Mouse (Mus musculus) heart, embryonic 12.5 days (tissue): ENCODE results near the gene Pnrc2. TPM values are rescaled to one million over a fixed set of nuclear protein-coding genes. Genes with fewer than 3 reads are reported as not detected.
A peak's percentile ranks its signal among the peaks of the same experiment; 100 is the strongest.

Source experiments
- ATAC-seq: fragments of 200-750 bp; cut with Nextera tagmentation; 2 replicates; pipeline ENCODE4 v1.8.0; 2017; ENCODE audit warnings: moderate TSS enrichment, moderate library complexity; ENCODE audit not compliant: insufficient number of reproducible peaks, low FRiP score
- H3K27ac ChIP-seq: fragments of 300-500 bp; sonication (generic); 2 replicates; pipeline ENCODE4 v1.5.1; 2016; ENCODE audit warnings: mild to moderate bottlenecking, moderate library complexity; ENCODE audit not compliant: poor library complexity, severe bottlenecking
- H3K27me3 ChIP-seq: fragments of 300-500 bp; sonication (generic); replicated peaks from 2 replicates; pipeline ENCODE4 v1.6.1; 2016; ENCODE audit warnings: mild to moderate bottlenecking, moderate library complexity
- H3K36me3 ChIP-seq: fragments of 300-500 bp; sonication (generic); 2 replicates; pipeline ENCODE4 v1.6.1; 2016; ENCODE audit warnings: mild to moderate bottlenecking, moderate library complexity
- H3K4me1 ChIP-seq: fragments of 300-500 bp; sonication (generic); replicated peaks from 2 replicates; pipeline ENCODE4 v1.6.1; 2016; ENCODE audit warnings: mild to moderate bottlenecking
- H3K4me2 ChIP-seq: fragments of 300-500 bp; sonication (generic); 2 replicates; pipeline ENCODE4 v1.6.1; 2016; ENCODE audit warnings: mild to moderate bottlenecking, moderate library complexity
- H3K4me3 ChIP-seq: fragments of 300-500 bp; sonication (generic); 2 replicates; pipeline ENCODE4 v1.5.1; 2016; ENCODE audit warnings: mild to moderate bottlenecking
- H3K9ac ChIP-seq: fragments of 300-500 bp; sonication (generic); 2 replicates; pipeline ENCODE4 v1.6.1; 2016; ENCODE audit warnings: mild to moderate bottlenecking, moderate library complexity
- H3K9me3 ChIP-seq: fragments of 300-500 bp; sonication (generic); replicated peaks from 2 replicates; pipeline ENCODE4 v1.6.1; 2016; ENCODE audit warnings: mild to moderate bottlenecking, moderate library complexity
- WGBS: fragments of 180-500 bp; shearing (Covaris S2); methylation state at CpG from one replicate; pipeline ENCODE4 v1.1.7; 2016; 5-methylcytosine and 5-hydroxymethylcytosine counted together
- polyA plus RNA-seq: library from polyadenylated mRNA; unstranded; fragments of >200 nt; fragmentation: Nextera tagmentation; extraction: Ambion mirVana; gene quantifications from 2 replicates; pipeline ENCODE4 v1.2.1, GENCODE M21; 2016

Gene Pnrc2
- polyA plus RNA-seq, 1 experiment from 2014 or later = 124 TPM

GRCm38 (mm10) chr4:135891539-135891938 is 17.9 kb upstream of the Pnrc2 start:
- H3K4me3 ChIP-seq = no peak overlapping the region
- H3K4me2 ChIP-seq = no peak overlapping the region
- WGBS = 90% methylated on average over 2 of the region's 2 CpGs
- H3K9ac ChIP-seq = no peak overlapping the region
- no peak for ATAC-seq
- no peaks in the 10 kb centered on the region; the same call in 1 of the 2 replicates for H3K27me3 ChIP-seq
- H3K4me1 ChIP-seq = peaks cover 15% of the 10 kb centered on the region
- H3K9me3 ChIP-seq = no peaks in the 10 kb centered on the region; the same call in 1 of the 2 replicates
- H3K36me3 ChIP-seq = no peaks in the 10 kb centered on the region
- no peak overlapping the region for H3K27ac ChIP-seq

- no peak overlapping the region for H3K4me3 ChIP-seq
- H3K9ac ChIP-seq = no peak overlapping the region
- H3K27ac ChIP-seq = no peak overlapping the region
- H3K27me3 ChIP-seq = no peaks in the 10 kb centered on the region; the same call in 1 of the 2 replicates
- H3K4me1 ChIP-seq = peaks cover 7% of the 10 kb centered on the region
- no peak overlapping the region for H3K4me2 ChIP-seq
- 4% methylated on average over 4 of the region's 4 CpGs for WGBS
- H3K36me3 ChIP-seq = no peaks in the 10 kb centered on the region
- no peaks in the 10 kb centered on the region; the same call in 1 of the 2 replicates for H3K9me3 ChIP-seq
- ATAC-seq = peak; percentile 68; the same call in 1 of the 2 replicates
Observed at GRCm38 (mm10) chr4:135889884-135890283, 16.2 kb upstream of the Pnrc2 start.

GRCm38 (mm10) chr4:135889146-135889883 is 15.7 kb upstream of the Pnrc2 start:
- no peak for ATAC-seq
- H3K4me2 ChIP-seq = no peak overlapping the region
- WGBS = 74% methylated on average over 7 of the region's 7 CpGs
- H3K27me3 ChIP-seq = no peaks in the 10 kb centered on the region; the same call in 1 of the 2 replicates
- no peak overlapping the region for H3K4me3 ChIP-seq
- no peaks in the 10 kb centered on the region for H3K36me3 ChIP-seq
- H3K4me1 ChIP-seq = peaks cover 6% of the 10 kb centered on the region
- H3K9ac ChIP-seq = no peak overlapping the region
- H3K27ac ChIP-seq = no peak overlapping the region
- no peaks in the 10 kb centered on the region; the same call in 1 of the 2 replicates for H3K9me3 ChIP-seq

GRCm38 (mm10) chr4:135888448-135889057 is 14.9 kb upstream of the Pnrc2 start:
- H3K9me3 ChIP-seq = no peaks in the 10 kb centered on the region
- peaks cover 13% of the 10 kb centered on the region for H3K4me1 ChIP-seq
- ATAC-seq = no peak
- WGBS = 84% methylated on average over 24 of the region's 24 CpGs
- H3K27ac ChIP-seq = no peak overlapping the region
- no peak overlapping the region for H3K4me2 ChIP-seq
- H3K36me3 ChIP-seq = no peaks in the 10 kb centered on the region
- no peak overlapping the region for H3K4me3 ChIP-seq
- no peak overlapping the region for H3K9ac ChIP-seq
- no peaks in the 10 kb centered on the region for H3K27me3 ChIP-seq

DNA sequence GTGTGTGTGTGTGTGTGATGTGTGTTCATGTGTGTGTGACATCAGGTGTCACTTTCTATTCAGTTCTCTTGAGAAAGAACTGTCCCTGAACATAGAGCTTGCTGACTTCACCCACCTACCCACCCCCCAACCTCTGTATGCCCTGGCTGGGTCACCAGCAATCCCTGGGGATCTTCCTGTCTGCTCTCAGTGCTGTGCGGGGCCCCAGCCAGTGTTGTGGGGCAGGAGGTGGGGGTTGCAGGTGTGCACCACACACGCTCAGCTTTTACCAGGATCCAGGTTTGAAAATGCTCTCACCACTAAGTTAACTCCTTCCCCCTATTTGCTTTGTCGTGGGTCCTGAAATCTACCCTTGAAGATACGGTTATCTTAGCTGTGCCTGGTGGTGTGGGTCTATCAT is 12.5 kb upstream of the Pnrc2 start:
- peaks cover 13% of the 10 kb centered on the region for H3K4me1 ChIP-seq
- no peaks in the 10 kb centered on the region for H3K27me3 ChIP-seq
- H3K4me2 ChIP-seq = no peak overlapping the region
- H3K9me3 ChIP-seq = no peaks in the 10 kb centered on the region
- no peaks in the 10 kb centered on the region for H3K36me3 ChIP-seq
- 0 out of 2 replicates have a peak overlapping the region, but pooled peaks have one; percentile 37 for H3K9ac ChIP-seq
- no peak overlapping the region for H3K27ac ChIP-seq
- 61% methylated on average over 4 of the region's 4 CpGs for WGBS
- no peak for ATAC-seq
- no peak overlapping the region for H3K4me3 ChIP-seq

DNA sequence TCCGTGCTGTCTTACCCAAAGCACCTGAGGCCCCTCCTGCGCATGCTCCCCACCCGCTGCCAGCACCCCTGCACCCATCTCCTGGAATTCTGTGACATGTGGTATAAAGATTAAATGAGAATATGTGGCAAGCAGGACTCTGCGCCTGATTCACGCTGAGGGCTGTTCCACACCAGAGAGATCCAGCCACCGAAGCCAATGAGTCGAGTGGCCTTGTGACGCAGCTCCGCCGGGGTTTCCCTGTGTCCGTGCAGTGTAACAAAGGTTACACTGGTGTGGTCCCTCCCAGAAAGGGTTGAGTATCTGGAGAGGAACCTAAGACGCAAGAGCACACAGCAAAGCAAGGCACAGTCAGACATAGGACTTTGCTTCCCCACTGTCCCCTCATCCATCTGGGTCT is 12.0 kb upstream of the Pnrc2 start:
- Histone ChIP-seq H3K4me1 (peaks cover 13% of the 10 kb centered on the region), H3K27ac (no peak overlapping the region), H3K36me3 (no peaks in the 10 kb centered on the region), H3K4me3 (no peak overlapping the region), H3K27me3 (no peaks in the 10 kb centered on the region), H3K4me2 (no peak overlapping the region), H3K9me3 (no peaks in the 10 kb centered on the region), H3K9ac (no peak overlapping the region)
- WGBS = 84% methylated on average over 12 of the region's 12 CpGs
- no peak for ATAC-seq

DNA sequence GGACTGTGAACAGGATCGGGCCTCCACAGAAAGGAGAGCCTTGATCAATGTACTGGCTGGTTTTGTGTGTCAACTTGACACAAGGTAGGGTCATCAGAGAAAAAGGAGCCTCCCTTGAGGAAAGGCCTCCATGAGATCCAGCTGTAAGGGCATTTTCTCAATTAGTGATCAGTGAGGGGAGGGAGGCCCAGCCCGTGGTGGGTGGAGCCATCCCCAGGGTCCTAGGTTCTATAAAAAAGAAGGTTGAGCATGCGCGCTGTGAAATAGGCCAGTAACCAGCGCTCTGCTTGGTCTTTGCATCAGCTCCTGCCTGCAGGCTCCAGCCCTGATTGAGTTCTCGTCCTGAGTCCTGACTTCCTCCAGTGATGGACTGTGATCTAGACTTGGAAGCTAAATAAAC is 10.9 kb upstream of the Pnrc2 start:
- WGBS = 68% methylated on average over 6 of the region's 6 CpGs
- ATAC-seq = no peak

DNA sequence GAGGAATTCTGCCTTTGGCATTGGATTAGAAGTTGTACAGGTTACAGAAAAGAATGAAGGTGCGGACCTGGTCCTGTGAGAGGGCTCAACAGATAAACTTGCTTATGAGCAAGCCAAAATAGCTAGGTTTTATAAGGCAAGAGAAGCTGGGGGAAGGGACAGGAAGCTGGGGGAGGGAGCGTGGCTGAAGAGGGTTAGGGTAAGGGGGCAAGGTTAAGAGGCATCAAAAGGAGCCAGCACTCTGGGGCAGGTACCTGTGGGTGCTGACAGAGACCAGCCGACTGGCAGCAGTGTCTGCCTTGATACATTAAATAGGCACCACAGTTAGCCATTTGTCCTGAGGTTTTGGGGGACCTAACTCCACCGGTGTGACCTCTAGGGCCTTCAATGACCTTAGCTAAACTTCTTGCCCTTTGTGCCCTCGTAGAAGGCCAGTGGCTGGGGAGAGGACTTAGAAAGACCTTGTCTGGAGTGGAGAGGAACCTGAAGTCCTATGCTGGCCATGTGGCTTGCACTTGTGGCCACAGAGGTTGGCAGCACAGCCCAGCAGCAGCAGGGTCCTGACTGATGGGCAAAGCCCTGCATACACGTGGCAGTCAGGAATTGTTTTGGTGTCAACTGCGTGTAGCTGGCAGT is 10.3 kb upstream of the Pnrc2 start:
- 51% methylated on average over 7 of the region's 7 CpGs for WGBS
- H3K4me2 ChIP-seq = no peak overlapping the region
- no peaks in the 10 kb centered on the region for H3K27me3 ChIP-seq
- no peaks in the 10 kb centered on the region for H3K9me3 ChIP-seq
- H3K9ac ChIP-seq = no peak overlapping the region
- H3K27ac ChIP-seq = no peak overlapping the region
- no peak overlapping the region for H3K4me3 ChIP-seq
- peaks cover 13% of the 10 kb centered on the region for H3K4me1 ChIP-seq
- no peak for ATAC-seq
- H3K36me3 ChIP-seq = no peaks in the 10 kb centered on the region

More for the DNA sequence above, 10.9 kb upstream of the Pnrc2 start:
- Histone ChIP-seq H3K36me3 (no peaks in the 10 kb centered on the region), H3K4me1 (peaks cover 13% of the 10 kb centered on the region), H3K4me3 (no peak overlapping the region), H3K9ac (no peak overlapping the region), H3K27me3 (no peaks in the 10 kb centered on the region), H3K4me2 (no peak overlapping the region), H3K27ac (no peak overlapping the region), H3K9me3 (no peaks in the 10 kb centered on the region)

DNA sequence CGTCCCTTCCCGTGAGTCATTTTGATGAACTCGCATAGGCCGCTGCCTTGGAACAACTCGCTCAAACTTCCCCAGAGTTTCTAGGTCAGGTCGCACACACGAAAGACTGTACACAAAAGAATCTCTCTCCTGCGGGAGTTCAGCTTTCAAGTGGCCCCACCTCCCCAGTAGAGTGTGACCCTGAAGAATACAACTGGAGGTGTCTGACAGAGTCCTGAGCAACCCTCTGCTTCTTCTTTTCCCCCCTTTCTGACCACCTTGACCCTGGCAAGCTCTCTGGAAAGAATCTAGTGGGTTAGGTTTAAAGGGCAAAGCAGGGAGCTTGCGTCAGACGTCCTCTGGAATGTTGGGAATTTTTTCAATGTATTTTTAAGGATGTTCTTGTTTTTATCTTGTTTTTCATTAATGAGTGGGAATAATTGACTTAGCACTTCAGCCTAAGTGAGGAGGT is 9.8 kb upstream of the Pnrc2 start:
- no peaks in the 10 kb centered on the region for H3K9me3 ChIP-seq
- no peak overlapping the region for H3K27ac ChIP-seq
- ATAC-seq = no peak
- no peak overlapping the region for H3K9ac ChIP-seq
- no peaks in the 10 kb centered on the region for H3K27me3 ChIP-seq
- no peak overlapping the region for H3K4me2 ChIP-seq
- peaks cover 13% of the 10 kb centered on the region for H3K4me1 ChIP-seq
- WGBS = 35% methylated on average over 10 of the region's 10 CpGs
- no peak overlapping the region for H3K4me3 ChIP-seq
- H3K36me3 ChIP-seq = no peaks in the 10 kb centered on the region

DNA sequence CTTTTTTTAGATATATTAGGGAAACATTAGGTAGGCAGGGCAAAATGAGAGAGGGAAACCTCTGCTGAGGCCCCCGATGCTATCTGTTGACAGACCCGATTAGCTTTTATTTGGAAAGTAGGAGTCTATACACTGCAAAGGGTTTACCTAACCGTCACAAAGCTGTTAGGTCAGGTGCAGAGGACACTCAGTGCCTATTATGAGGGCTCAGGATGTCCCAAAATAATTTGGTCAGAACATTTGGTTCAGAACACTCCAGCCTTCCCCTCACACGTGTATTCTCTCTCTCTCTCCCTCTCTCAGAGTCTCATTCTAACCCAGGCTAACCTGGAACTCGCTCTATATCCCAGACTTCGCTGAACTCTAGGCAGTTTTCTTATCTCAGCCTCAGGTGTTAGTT is 8.4 kb upstream of the Pnrc2 start:
- H3K4me3 ChIP-seq = no peak overlapping the region
- no peak overlapping the region for H3K4me2 ChIP-seq
- H3K27me3 ChIP-seq = no peaks in the 10 kb centered on the region
- no peak for ATAC-seq
- H3K9ac ChIP-seq = no peak overlapping the region
- no peak overlapping the region for H3K27ac ChIP-seq
- 80% methylated on average over 6 of the region's 6 CpGs for WGBS
- no peaks in the 10 kb centered on the region for H3K9me3 ChIP-seq
- peaks cover 14% of the 10 kb centered on the region for H3K4me1 ChIP-seq
- H3K36me3 ChIP-seq = no peaks in the 10 kb centered on the region

GRCm38 (mm10) chr4:135880576-135880975 is 6.9 kb upstream of the Pnrc2 start:
- H3K9me3 ChIP-seq = no peaks in the 10 kb centered on the region
- peaks cover 28% of the 10 kb centered on the region for H3K4me1 ChIP-seq
- no peaks in the 10 kb centered on the region for H3K27me3 ChIP-seq
- no peak overlapping the region for H3K9ac ChIP-seq
- no peak overlapping the region for H3K27ac ChIP-seq
- WGBS = 83% methylated on average over 10 of the region's 10 CpGs
- H3K4me2 ChIP-seq = no peak overlapping the region
- ATAC-seq = no peak
- no peaks in the 10 kb centered on the region for H3K36me3 ChIP-seq
- H3K4me3 ChIP-seq = no peak overlapping the region
